Mouse (Mus musculus): ENCODE measurements around the gene Pla2g6.

Gene Pla2g6

DNA sequence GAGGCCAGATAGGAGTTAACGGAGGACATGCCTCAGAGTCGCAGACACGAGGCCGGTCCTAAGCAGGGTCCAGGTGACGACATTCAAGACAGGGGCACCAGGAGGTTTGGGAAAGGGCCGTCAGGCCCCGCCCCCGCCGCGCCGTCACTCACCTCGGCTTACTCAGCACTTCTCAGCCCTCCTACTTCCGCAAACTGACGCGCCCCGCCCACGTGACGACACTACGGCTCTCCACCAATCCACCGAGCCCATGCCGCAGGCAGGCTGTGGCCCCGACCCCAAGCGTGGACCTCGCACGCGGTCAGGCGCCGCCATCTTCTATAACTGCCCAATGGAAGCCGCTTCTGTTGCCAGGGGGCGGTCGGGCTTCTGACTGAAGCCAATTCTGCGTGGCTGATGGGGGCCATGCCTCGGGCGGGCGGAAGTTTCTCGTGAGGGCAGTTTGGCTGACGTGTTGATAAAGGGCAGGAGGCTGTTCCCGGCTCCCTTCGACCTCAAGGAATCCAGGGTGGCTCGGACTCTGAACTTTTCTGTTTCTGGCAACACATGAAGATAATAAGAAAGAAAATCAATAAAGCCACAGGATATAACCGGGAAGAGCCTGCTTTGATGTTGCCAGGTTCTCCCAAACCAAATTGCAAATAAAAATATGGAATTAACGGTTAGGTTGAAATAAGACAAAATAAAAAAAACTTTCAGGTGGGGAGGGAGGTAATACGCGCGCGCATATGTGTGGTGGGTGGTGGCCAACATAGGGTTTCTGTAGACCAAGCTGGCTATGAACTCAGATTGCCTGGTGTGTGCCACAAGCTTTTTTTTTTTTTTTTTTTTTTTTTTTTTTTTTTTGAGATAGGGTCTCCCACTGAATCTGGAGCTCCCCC lies at the start of gene Pla2g6:
TSS of gene Pla2g6 (minus strand) at position 333 of the 881 bp plus-strand sequence.
- in situ Hi-C loops (cut with MboI, MseI): no loop called here

DNA sequence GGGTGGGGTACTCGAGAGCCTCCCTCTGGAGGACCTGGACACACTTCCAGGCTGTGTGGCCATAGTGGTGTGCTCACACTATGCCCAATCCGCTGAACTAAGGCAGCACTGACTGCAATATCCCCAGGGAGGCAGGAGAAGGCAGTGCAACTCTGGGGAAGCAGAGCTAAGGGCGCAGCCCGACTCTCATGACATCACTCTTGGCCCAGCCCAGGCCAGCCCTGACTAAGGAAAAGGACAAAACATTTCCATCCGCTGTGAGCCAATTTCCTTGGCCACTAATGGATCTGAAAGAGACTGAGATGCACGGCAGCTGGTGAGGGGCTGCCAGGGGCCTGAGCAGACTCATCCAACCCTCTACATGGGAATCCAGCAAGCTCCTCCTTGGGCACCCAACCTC lies 49.5 kb upstream of the Pla2g6 start:
- in situ Hi-C loops (cut with MboI, MseI): no loop called here

DNA sequence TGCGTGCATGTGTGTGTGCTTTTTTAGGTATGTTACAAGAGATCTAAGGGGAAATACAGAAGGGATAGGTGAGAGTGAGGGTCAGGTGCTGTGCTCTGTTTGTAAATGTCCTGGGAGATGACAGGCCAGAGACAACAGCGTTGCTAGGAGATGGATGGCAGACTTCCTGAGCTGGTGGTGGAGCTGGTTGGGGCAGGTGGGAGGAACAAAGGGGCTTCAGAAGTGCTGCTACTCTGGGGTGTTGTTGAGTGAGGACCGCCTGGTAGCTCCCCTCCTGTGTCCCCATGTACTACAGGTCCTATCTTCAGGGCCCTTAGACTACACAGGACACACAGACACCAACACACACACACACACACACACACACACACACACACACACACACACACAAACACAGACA lies 46.6 kb upstream of the Pla2g6 start:
- in situ Hi-C loops (cut with MboI, MseI): no loop called here

DNA sequence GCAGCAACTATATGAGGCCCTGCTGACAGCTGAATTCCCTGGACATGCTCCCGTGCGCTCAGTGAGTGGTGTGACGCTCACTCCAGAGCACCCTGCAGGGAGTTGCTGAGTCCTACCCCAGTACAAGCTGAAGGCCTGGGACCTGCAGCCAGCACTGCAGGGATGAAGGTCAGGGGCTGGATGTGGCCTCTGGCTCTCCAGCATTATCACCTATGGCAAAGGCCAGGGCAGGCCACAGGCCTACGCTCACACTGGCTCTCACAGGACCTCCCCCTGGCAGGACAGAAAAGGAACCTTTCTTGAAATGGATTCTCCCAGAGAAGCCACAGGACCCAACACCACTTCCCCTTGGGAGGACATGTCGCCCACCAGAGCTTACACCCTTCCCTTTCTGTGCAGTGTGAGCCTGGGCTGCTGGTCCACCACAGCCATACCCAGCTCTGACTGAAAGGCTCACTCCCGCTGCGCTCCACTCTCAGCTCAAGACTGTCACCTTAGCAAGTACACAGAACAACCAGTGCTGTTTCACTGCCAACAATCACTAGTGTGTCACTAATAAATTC lies 42.2 kb upstream of the Pla2g6 start:
- in situ Hi-C loops (cut with MboI, MseI): no loop called here

DNA sequence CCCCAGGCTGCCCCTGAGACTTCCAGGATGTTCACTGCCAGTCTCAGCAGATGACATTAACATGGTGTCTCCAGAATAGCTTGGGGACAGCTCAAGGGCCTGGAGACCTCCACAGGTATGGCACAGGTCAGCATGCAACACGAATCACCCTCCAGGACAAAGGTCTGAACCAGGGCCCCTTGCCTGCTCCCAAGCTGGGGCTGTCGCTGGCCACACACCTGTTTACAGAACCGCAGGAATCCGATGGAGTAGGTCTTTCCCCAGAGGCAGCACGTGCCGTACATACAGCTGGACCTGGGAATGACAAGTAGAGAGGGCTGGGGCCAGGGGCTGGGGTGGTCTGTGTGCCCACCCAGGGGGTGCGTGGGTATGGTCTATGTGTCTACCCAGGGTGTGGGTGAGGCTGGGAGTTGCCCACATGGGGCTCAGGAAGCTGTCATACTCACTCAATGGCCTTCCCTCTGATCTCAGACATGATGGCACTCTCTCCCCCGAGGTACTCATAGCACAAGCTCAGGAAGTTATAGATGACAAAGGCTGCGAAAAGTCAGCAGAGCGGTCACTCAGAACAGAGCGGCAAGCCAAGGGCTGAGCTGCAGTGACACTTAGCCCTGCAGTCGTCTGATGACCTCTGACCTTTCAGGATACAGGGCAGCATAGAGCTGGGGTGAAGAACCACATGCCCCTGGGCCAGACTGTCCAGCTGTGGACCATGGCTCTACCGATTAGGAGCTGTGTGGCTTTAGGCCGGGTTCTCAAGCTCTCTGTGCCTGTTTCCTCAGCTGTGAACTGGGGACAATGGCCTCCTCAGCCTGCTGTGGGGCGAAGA lies 41.5 kb upstream of the Pla2g6 start:
- in situ Hi-C loops (cut with MboI, MseI): no loop called here

DNA sequence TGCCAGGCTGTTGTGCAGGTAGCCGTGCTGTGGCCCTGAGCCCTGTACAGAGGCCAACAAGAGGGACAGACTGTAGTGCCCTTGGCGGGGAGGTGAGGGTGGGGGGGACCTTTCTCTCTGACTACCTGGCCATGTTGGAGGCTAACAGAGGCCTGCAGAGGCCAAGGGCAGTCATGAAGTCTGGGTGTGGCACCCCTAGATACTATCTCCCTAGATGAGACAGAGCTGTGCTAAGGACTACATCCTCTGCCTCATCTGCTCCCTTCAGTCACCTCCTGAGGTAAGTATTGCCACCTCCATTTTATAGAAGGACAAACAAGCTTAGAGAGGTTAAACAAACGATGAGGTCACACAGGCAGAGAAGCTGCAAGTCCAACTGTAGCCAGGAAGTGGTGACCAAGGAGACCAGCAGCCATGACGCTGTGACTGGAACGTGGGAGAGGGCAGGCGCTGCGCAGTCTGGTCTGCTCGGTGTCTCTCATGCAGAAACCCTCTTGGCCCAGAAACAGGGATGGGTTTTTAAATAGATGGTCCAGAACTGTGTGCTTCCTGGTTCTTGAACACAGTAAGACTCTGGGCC lies 40.8 kb upstream of the Pla2g6 start:
- in situ Hi-C loops (cut with MboI, MseI): no loop called here

DNA sequence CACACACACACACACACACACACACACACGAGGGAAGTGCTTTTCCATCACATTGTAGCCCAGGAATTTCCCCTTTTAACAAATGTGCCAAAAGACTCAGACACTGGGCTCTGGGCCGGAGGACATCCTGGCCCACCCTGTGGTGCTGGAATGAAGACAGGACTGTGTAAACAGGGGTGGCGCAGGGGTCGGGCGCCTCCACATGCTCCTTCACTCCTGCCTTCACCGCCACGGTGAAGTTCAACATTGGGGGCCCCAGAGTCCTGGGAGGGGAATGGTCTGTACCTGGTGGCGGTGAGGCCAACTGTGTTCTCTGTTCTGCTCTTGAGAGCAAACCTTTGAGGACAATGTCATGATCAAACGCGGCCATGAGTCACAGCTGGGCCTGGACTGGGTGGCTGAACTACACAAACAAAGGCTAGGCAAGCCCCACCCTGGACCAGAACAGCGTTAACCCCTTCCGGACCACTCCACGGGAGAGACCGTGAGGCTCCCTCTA lies 40.2 kb upstream of the Pla2g6 start:
- in situ Hi-C loops (cut with MboI, MseI): no loop called here

DNA sequence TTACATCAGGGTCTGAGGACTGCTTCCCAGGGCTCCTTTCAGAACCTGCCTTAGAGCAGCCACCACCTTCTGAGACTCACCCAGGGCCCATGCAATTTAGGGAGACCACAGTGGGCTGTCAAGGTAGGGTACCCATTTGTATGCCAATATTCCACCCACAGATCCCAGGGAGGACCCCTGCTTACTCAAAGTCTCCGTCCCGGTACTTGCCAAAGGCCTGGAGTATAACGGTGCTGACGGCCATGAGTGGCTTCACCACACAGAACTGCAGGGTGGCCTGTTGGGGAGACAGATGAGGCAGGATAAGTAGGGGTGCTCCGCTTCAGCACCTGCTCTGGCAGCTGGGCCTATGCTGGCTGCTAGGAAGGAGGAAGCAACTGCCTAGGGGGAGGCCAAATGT lies 38.2 kb upstream of the Pla2g6 start:
- in situ Hi-C loops (cut with MboI, MseI): no loop called here

DNA sequence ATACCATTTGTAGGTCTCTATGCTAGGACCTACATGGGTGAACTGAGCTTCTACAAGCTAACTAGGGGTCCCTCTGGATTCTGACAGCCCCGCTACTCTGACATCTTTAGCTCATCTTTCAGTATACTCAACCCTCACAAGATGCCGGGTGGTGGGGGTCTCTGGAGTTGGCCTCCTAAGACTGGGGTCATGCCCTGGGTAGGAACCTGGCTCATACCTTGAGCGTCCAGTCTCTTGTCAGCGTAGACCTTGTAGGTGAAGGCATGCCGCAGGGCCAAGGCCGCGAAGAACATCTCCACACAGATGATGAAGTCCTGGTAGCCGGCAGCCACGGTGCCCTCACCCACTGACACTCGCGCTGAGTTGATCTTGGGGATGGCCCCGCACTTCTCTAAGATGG lies 36.9 kb upstream of the Pla2g6 start:
- in situ Hi-C loops (cut with MboI, MseI): no loop called here

DNA sequence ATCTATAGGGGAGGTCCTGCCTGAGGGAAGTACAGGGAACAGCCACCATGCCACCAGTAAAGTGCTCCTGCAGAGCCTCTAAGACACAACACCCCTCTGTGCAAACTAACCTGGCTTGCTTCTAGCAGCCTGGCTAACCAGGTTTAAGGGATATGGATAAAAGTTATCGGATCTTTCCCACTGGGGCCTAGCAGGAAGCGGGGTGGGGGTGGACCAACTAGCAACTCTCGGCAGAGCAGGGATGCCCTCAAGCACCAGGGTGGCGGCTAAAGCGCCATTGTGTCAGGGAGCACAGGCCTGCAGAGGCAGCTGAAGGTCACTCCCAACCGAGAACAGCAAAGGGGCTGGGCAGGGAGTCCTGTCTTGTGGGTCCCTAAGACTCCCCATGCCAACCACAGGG lies 35.9 kb upstream of the Pla2g6 start:
- in situ Hi-C loops (cut with MboI, MseI): no loop called here

DNA sequence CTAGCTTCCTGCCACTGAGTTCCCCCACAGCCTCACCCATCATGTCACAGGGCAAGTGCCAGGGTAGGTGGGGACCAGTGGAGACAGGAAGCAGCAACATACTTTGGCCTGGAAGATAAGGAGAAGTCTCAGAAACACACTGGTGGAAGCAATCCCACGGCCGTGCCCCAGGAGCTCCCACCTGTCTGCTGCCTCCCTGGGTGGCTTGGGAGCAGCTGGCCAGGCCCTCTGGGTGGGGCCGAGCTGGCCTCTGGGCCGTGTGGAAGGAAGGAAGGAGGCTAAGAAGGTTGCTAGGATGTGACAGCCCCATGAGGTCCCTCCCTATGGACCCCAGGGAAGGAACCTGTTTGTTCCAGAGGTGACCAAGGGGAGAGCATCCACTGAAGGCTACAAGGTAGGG lies 32.8 kb upstream of the Pla2g6 start:
- in situ Hi-C loops (cut with MboI, MseI): no loop called here

DNA sequence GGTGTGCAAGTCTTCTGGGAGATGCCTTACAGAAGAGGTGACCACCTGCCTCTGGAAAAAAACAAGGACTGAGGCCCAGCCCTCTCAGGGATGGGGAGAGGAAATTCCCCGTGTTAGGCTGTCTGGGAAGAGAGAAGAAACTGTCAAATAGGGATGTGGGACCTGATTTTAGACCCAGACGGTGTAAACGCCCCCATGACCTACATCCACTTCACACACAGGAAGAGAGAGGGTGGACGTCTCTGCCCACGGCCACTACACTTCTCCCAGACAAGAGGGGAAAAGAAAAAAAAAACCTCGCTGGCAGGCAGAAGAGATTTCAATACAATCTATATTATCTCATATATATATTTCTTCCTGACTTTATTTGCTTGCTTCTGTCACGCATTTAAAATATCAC lies 32.2 kb upstream of the Pla2g6 start:
- in situ Hi-C loops (cut with MboI, MseI): no loop called here

DNA sequence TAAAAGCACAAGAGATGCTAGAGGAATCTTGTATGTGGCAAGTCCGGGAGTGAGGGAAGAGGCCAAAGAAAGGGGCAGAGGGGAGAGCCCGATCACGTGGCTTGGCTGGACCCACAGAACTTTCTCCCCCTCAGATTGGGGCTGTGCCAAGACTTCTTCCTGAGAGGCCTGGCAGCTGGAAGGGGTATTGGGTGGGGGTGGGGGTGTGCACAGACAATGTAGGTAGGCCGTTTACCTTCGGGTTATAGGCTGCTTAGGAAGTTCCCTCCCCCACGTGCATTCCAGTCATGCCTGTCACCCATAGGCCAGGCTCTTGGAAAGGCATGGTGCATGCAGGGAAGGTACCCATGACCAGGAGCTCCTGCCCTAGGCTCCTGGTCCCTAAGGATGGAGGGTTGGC lies 31.8 kb upstream of the Pla2g6 start:
- in situ Hi-C loops (cut with MboI, MseI): no loop called here

DNA sequence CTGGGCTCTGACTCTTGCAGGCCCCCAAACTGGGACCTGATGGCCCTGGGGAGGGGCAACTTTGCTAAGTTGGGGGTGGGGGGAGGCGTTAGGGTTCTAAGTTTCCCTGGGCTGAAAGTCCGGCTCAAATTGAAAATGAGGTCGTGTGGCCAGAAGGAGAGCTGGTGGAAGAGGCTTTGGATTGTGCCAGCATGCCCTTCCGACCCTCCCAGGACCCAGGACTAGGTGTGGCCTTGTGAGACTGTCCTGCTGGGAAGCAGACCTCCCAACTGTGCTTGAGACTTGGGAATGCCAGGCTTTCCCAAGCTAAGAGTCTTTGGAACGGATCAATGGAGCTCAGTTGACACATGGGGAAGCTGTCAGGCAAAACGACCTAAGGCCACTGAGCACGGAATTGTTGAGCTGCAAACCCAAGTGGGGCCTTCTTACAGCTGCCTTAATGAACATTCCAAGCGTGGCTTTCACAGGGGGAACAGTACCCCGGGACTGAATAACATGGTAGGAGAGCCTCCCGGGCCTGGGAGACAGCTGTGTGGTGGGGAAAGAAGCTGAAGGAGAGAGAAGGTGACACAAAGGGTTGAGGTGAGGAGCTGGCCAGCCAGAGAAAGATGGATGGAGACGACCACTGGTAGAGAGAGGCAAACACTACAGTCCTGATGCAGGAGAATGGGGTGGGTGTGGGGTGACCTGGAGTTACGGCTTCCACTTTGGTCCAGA lies 29.9 kb upstream of the Pla2g6 start:
- in situ Hi-C loops (cut with MboI, MseI): no loop called here

DNA sequence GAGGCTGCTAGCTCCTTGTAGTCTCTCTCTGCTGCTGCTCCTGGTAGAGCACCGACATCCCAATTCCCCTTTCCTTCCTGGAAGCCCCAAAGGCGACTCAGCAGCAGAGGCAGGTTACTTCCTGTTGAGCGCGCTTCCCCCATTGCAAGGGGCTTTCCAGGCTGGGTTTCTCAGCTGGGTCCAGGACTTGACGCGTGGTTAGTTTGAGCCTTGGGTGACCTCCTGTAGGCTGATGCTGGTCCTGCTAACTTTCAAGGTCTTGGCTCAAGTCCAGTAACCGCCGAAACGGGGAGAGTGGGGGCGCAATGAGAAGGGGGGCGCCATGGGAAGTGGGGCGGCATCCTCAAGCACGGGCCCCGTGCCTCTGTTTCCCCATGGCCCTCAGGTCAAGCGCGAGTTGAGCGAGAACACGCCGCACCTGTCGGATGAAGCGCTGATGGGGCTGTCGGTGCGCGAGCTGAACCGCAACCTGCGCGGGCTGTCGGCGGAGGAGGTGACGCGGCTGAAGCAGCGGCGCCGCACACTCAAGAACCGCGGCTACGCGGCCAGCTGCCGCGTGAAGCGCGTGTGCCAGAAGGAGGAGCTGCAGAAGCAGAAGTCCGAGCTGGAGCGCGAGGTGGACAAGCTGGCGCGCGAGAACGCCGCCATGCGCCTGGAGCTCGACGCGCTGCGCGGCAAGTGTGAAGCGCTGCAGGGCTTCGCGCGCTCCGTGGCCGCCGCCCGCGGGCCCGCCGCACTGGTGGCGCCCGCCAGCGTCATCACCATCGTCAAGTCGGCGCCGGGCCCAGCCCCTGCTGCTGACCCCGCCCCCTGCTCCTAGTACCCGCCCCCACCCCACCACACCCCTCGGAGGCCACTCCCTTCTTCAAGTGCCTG lies 29.1 kb upstream of the Pla2g6 start:
- in situ Hi-C loops (cut with MboI, MseI): no loop called here

DNA sequence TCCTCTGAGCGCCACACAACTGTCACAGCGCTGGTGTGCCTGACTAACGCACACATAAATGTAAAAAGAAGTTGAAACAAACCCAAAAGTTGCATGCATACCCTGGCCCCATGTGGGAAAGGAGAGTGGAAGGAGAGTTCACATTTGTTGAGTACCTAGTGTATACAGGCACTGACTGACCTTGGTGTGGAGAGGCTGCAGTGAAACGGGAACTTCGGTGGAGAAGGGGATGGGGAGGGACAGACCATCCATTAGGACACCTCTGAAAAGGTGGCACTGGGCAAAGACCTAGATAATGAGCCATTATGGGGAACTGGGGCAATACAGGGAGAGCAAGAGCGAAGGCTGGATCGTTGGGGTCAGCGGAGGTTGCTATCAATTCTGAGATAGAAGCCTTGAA lies 28.3 kb upstream of the Pla2g6 start:
- in situ Hi-C loops (cut with MboI, MseI): no loop called here

DNA sequence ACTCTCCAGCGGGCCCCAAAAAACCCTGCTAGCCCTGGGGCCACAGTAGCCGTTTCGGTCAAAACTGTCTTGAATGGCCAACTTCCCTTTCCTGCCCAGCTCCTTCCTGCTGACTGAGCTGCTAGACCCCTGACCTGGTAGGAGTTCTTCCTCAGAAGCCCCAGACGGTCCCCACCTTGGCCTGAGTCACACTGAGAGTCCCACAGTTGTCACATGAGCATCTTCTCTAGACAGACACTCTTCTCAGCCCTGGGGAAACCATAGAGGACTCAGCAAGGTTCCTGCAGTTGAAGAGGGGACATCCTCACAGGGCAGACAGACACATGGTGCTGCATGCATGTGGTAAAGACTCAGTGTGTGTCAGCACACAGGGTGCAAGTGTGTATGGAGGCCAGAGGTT lies 26.4 kb upstream of the Pla2g6 start:
- in situ Hi-C loops (cut with MboI, MseI): no loop called here

DNA sequence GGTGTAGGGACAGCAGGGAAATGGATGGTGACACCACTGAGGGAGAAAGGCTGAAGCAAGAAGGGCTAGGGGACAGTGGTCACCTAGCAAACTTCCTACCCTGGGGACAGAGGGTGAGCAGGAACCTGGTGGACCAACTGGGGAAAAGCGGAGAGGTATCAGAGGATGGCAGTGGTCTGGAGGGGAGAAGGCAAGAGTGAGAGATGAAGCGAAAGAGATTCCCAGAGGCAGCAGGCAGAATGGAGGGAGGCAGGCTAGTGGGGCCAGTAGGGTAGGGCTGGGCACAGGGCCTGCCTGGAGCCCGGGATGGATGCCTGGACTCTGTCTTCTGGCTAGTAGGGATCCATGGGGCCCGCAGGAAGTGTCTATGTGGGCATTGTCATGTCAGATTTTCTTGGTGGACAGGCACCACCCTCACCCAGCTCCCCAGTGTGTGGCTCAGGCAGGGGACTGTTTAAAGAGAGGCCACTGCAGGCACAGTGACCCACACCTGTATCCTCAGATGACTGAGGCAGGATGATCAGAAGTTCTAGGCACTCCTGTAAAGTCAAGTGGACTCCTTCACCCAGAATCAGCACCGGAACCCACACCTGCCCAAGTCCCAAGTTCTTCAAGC lies 25.6 kb upstream of the Pla2g6 start:
- in situ Hi-C loops (cut with MboI, MseI): no loop called here

DNA sequence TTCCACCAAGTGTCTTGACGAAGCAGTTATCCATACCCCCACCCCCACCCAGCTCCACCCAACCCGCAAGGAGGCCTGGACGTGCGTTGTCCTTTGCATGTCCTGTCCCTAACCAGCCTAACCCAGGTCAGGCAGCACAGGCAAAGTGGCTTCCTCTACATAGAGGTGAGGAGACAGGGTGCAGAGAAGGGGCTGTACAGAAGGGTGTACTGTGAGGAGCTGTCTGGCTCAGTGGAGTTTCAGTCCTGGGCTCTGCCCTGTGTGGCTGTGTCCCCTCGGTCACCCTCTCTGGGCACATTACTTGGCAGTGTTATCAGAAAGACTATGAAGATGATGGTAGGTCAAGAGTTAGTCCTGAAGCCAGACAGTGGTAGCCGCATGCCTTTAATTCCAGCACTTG lies 24.3 kb upstream of the Pla2g6 start:
- in situ Hi-C loops (cut with MboI, MseI): no loop called here

DNA sequence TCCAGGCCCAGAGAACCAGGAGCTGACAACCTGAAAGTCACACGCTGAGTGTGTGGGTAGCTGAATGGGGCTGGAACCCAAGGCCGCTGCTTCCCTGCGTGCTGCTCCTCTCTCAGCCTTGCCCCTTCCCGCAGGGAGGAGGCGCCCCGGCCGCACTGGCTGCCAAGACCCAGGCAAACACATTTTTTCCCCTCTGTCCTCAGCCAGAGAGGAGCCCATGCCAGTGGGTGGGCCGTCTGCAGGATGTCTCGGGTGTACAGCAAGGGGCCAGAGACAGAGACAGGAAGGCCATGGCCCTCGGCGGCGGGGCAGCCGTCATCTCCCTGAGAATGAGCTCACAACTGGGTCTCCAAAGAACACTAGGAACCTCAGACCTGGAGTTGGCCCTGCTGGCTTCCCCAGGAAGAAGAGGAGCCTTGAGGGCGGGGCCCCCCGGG lies 23.2 kb upstream of the Pla2g6 start:
- in situ Hi-C loops (cut with MboI, MseI): no loop called here

Measured in T-helper 1 cell (primary cell).